Mouse (Mus musculus): ENCODE results near the gene Kctd12. TPM values are rescaled to one million over a fixed set of nuclear protein-coding genes. Genes with fewer than 3 reads are reported as not detected.

Kctd12 gene
- polyA plus RNA-seq (2015; fragmentation: Nextera tagmentation; extraction: Ambion mirVana): 8.9 and 9.0 TPM in 2 replicates

DNA sequence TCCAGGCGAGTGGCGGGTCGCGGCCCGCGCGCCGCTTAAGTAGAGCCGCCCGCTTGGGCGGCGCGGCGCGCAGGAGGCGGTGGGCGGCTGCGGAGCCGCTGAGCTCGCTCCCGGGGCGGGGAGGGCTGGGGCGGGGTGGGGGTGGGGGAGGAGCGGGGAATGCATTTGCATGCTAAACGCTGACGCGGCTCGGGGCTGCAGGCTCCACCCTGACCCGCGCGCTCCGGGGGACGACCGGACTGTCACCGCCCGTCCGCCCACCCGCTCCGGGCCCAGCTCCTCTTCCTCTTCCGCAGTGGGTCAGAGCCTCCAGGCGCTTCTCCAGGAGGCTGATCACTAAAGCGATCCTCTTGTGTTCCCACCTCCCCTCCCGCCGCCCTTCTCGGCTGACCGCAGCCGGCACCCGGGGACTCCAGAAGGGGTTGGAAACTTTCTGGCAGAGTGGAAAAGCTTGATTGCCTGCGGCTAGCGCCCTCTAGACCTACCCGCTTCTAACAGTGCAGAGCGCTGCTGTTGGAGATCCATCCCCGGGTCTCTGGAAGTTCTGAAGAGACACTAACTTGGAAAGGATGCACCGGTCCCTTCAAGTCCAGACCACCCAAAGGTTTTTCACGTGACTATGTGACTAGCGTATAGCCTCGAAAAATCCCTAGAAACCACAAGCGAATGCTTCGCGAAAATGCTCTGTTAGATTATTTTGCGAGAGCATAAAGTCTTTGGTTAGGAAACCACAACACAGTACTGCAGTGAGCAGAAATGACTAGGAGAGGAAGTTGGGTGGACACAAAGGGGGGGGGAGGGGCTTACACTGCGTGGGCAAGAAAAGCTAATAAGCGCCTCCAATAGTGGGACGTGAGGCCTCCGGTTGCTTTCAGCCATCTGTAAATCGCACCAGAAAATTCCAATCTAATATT lies at the start of gene Kctd12:
Kctd12 (minus strand) TSS at position 11 of the 914 bp plus-strand sequence.
- Histone ChIP-seq H3K9ac (replicated peaks; ENCODE audit: low read length) (peak within 1 kb of the TSS; percentile 73), H3K27me3 (ENCODE audit: insufficient read depth, low read length) (no peaks in the 10 kb centered on the region)
- WGBS: 2% methylated on average over 40 of the region's 66 CpGs

DNA sequence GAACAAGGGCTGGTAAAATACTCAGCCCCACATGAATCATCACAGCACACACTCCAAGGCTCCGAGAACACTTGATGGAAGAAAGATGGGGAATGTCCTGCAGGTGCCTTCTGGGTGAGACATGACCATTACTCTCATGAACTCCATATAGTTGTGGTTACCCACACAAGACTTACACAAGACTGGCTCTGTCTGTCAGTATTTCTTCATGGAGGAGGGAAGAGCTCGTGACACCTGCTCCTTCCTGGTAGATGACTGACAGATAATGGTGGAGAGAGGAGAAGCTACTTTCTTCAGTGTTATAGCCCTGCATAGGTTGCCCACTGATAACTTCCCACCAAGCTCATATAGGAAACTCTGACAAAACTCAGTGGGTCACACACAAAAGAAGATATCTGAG lies 46.8 kb upstream of the Kctd12 start:
- 86% methylated on average over 2 of the region's 2 CpGs for WGBS
- ATAC-seq (ENCODE audit: low FRiP score, low TSS enrichment): no peak
- Histone ChIP-seq H3K4me2 (replicated peaks; ENCODE audit: low read depth, low read length) (no peak overlapping the region), H3K9me3 (ENCODE audit: low read length) (no peaks in the 10 kb centered on the region), H3K36me3 (ENCODE audit: insufficient read depth, low read length) (no peaks in the 10 kb centered on the region), H3K4me3 (ENCODE audit: low read length) (no peak overlapping the region), H3K27me3 (ENCODE audit: insufficient read depth, low read length) (no peaks in the 10 kb centered on the region), H3K27ac (ENCODE audit: low read length) (no peak overlapping the region), H3K4me1 (ENCODE audit: insufficient read depth, low read length) (no peaks in the 10 kb centered on the region), H3K9ac (replicated peaks; ENCODE audit: low read length) (no peak overlapping the region)

More for the DNA sequence above, at the start of gene Kctd12:
- peak; percentile 96 for ATAC-seq (ENCODE audit: low FRiP score, low TSS enrichment)
- H3K9me3 ChIP-seq (ENCODE audit: low read length): no peaks in the 10 kb centered on the region
- H3K36me3 ChIP-seq (ENCODE audit: insufficient read depth, low read length): no peaks in the 10 kb centered on the region
- H3K4me2 ChIP-seq (replicated peaks; ENCODE audit: low read depth, low read length): peak within 1 kb of the TSS; percentile 85
- peak within 1 kb of the TSS; percentile 97 for H3K27ac ChIP-seq (ENCODE audit: low read length)
- peak within 1 kb of the TSS; percentile 68 for H3K4me3 ChIP-seq (ENCODE audit: low read length)
- 0 out of 2 replicates have a peak, but pooled peaks cover 8% of the 10 kb centered on the region for H3K4me1 ChIP-seq (ENCODE audit: insufficient read depth, low read length)

DNA sequence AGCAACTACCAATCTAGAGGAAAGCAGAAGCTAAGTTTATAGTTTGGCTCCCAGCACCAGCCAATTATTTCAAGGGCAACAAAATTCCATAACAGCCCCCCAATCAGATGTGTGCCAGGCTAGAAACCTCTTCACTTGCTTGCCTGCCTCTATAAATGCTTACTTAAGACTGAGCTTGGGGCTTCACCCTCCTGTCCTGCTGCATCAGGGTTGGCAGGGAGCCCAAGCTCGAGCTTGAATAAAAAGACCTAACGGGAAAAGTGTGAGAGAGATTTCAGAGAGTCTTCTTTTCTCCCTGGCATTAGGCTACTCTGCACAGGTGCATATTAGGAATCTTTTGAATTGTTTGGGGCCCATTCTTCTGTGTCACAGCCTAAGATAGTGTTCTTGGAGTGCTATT lies 37.6 kb upstream of the Kctd12 start:
- no peaks in the 10 kb centered on the region for H3K36me3 ChIP-seq (ENCODE audit: insufficient read depth, low read length)
- no peaks in the 10 kb centered on the region for H3K9me3 ChIP-seq (ENCODE audit: low read length)
- H3K9ac ChIP-seq (replicated peaks; ENCODE audit: low read length): no peak overlapping the region
- no peak overlapping the region for H3K4me2 ChIP-seq (replicated peaks; ENCODE audit: low read depth, low read length)
- no peak overlapping the region for H3K27ac ChIP-seq (ENCODE audit: low read length)
- 62% methylated on average over 2 of the region's 2 CpGs for WGBS
- no peak overlapping the region for H3K4me3 ChIP-seq (ENCODE audit: low read length)
- H3K4me1 ChIP-seq (ENCODE audit: insufficient read depth, low read length): no peaks in the 10 kb centered on the region
- ATAC-seq (ENCODE audit: low FRiP score, low TSS enrichment): no peak
- H3K27me3 ChIP-seq (ENCODE audit: insufficient read depth, low read length): no peaks in the 10 kb centered on the region

DNA sequence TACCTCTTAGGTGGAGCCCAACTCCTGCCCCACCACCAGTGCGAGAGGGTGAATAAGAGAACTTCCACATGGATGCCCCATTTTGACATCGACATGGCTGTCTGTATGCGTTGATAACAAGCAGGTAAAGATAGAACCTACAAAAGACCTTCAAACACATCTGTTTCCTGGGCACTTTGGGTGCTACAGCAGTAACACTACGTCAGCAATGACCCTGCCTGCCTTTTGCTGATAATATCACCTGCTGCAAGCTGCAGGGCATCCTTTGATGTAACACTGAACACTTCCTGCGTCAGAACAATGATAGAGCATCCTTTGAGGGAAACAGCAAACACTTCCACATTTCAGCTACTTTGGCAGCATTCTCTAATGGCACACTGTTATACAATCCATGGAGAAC lies 34.6 kb upstream of the Kctd12 start:
- no peak overlapping the region for H3K27ac ChIP-seq (ENCODE audit: low read length)
- 52% methylated on average over 5 of the region's 5 CpGs for WGBS
- H3K9me3 ChIP-seq (ENCODE audit: low read length): no peaks in the 10 kb centered on the region
- no peaks in the 10 kb centered on the region for H3K27me3 ChIP-seq (ENCODE audit: insufficient read depth, low read length)
- no peak overlapping the region for H3K4me2 ChIP-seq (replicated peaks; ENCODE audit: low read depth, low read length)
- no peak for ATAC-seq (ENCODE audit: low FRiP score, low TSS enrichment)
- H3K4me3 ChIP-seq (ENCODE audit: low read length): no peak overlapping the region
- no peak overlapping the region for H3K9ac ChIP-seq (replicated peaks; ENCODE audit: low read length)
- H3K36me3 ChIP-seq (ENCODE audit: insufficient read depth, low read length): no peaks in the 10 kb centered on the region
- no peaks in the 10 kb centered on the region for H3K4me1 ChIP-seq (ENCODE audit: insufficient read depth, low read length)

DNA sequence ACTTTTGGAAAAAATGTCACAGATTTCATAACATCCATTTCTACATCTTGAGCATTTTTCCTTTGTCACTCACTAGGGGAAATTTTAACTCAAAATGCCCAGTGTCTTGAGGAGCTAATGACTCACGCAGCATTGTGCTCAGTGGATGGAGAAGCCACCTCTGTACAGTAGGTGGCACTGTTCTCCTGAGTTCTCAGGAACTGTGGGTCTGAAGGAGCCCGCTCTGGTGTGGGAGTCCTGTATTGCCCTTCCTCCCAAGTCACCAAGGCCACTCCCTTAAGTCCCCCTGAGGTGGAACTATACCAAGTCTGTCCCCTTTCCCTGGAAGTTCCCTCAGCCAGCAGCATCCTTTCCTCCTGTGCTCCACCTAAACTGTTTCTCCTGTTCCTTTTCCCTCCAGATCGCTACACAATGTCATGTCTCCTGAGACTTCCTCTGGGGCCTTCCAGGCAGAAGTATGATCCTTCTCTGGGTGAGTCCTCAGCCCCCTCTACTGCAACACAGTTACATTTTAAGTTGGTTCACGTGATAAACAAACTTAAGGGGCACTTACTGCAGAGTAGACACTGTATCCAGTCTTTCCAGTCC lies 30.2 kb upstream of the Kctd12 start:
- H3K27me3 ChIP-seq (ENCODE audit: insufficient read depth, low read length): no peaks in the 10 kb centered on the region
- H3K27ac ChIP-seq (ENCODE audit: low read length): no peak overlapping the region
- H3K4me2 ChIP-seq (replicated peaks; ENCODE audit: low read depth, low read length): no peak overlapping the region
- no peak overlapping the region for H3K9ac ChIP-seq (replicated peaks; ENCODE audit: low read length)
- ATAC-seq (ENCODE audit: low FRiP score, low TSS enrichment): peak; percentile 96
- no peaks in the 10 kb centered on the region for H3K4me1 ChIP-seq (ENCODE audit: insufficient read depth, low read length)
- H3K36me3 ChIP-seq (ENCODE audit: insufficient read depth, low read length): no peaks in the 10 kb centered on the region
- H3K9me3 ChIP-seq (ENCODE audit: low read length): no peaks in the 10 kb centered on the region
- 29% methylated on average over 4 of the region's 4 CpGs for WGBS
- no peak overlapping the region for H3K4me3 ChIP-seq (ENCODE audit: low read length)

DNA sequence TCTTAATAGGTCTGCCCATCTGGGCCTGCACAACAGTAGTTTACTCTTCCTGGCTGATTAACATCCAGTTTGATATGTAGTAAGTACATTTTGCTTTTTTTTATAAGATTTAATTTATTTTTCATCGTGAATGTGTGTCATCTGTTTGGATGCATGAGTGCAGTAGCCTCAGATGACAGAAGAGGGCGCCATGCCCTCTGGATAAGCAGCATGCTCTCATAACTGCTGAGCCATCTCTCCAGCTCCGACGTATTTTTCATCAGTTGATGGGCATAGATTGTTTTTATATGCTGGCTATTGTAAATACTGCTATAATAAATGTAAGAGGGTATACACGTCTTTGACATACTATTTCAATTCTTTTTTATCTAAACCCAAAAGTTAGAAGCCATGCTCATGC lies 29.3 kb upstream of the Kctd12 start:
- H3K4me2 ChIP-seq (replicated peaks; ENCODE audit: low read depth, low read length): no peak overlapping the region
- no peak overlapping the region for H3K4me3 ChIP-seq (ENCODE audit: low read length)
- no peaks in the 10 kb centered on the region for H3K4me1 ChIP-seq (ENCODE audit: insufficient read depth, low read length)
- no peaks in the 10 kb centered on the region for H3K36me3 ChIP-seq (ENCODE audit: insufficient read depth, low read length)
- WGBS: 34% methylated on average over 5 of the region's 5 CpGs
- H3K27me3 ChIP-seq (ENCODE audit: insufficient read depth, low read length): no peaks in the 10 kb centered on the region
- no peak for ATAC-seq (ENCODE audit: low FRiP score, low TSS enrichment)
- H3K9me3 ChIP-seq (ENCODE audit: low read length): no peaks in the 10 kb centered on the region
- no peak overlapping the region for H3K9ac ChIP-seq (replicated peaks; ENCODE audit: low read length)
- H3K27ac ChIP-seq (ENCODE audit: low read length): no peak overlapping the region

DNA sequence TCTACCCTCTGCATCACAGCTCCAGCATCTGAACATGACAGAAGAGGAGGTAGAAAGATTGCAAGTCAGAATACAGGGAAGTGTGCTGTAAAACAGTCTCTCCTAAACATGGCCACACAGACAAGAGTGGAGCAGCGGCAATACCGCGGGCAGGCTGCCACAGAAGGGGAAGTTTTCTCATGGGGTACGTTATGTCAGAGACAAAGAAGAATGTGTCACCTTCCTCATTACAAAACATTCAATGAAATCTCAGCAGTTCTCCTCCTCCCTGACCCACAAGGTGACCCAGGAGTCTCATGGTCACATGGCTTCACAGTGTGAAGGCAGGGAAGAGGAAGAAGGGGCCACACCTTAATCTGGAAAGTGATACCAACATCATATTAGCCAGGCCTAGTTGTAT lies 25.3 kb upstream of the Kctd12 start:
- WGBS: 77% methylated on average over 4 of the region's 4 CpGs
- no peak for ATAC-seq (ENCODE audit: low FRiP score, low TSS enrichment)
- Histone ChIP-seq H3K27me3 (ENCODE audit: insufficient read depth, low read length) (no peaks in the 10 kb centered on the region), H3K36me3 (ENCODE audit: insufficient read depth, low read length) (no peaks in the 10 kb centered on the region), H3K9me3 (ENCODE audit: low read length) (no peaks in the 10 kb centered on the region), H3K27ac (ENCODE audit: low read length) (no peak overlapping the region), H3K4me1 (ENCODE audit: insufficient read depth, low read length) (no peaks in the 10 kb centered on the region), H3K4me2 (replicated peaks; ENCODE audit: low read depth, low read length) (no peak overlapping the region), H3K9ac (replicated peaks; ENCODE audit: low read length) (no peak overlapping the region), H3K4me3 (ENCODE audit: low read length) (no peak overlapping the region)

DNA sequence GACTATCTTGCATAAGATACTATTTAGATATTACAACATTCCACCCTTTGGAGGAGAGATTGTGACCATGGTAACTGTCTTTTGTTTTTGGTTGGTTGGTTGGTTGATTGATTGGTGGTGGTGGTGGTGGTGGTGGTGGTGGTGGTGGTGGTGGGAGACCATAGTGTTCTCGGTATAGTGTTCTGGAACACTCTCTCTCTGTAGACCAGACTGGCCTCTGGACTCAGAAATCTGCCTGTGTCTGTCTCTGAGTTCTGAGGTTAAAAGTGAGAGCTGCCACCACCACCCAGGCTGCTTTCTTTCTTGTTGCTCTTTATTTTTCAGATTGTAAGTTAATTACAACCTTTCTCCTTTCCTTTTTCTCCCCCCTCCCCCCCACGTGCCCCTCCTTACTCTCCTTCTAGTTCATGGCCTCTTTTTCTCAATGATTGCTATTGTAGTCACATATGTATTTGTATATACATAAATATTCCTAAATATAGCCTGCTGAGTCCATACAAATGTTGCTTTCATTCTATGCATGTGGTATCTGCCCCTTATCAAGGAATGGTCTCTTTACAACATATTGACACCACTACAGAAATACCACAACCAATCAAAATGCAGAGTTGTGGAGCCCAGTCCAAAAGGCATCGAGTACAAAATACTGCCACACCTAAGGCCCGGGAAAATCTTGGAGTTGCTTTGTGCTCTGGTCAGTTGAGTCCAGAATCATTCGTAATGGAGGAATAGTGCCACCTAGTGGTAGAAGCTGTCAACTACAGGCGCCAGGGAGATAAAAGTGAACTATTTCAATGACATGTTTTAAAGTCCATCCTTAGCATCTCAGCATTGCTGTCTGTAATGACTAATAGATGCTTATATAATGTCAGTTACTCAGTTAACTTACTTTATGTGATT lies 12.5 kb upstream of the Kctd12 start:
- no peak overlapping the region for H3K27ac ChIP-seq (ENCODE audit: low read length)
- H3K9ac ChIP-seq (replicated peaks; ENCODE audit: low read length): no peak overlapping the region
- 18% methylated on average over 6 of the region's 6 CpGs for WGBS
- peak; percentile 81 for ATAC-seq (ENCODE audit: low FRiP score, low TSS enrichment)
- H3K4me1 ChIP-seq (ENCODE audit: insufficient read depth, low read length): no peaks in the 10 kb centered on the region
- no peaks in the 10 kb centered on the region for H3K9me3 ChIP-seq (ENCODE audit: low read length)
- H3K27me3 ChIP-seq (ENCODE audit: insufficient read depth, low read length): no peaks in the 10 kb centered on the region
- no peaks in the 10 kb centered on the region for H3K36me3 ChIP-seq (ENCODE audit: insufficient read depth, low read length)
- H3K4me2 ChIP-seq (replicated peaks; ENCODE audit: low read depth, low read length): no peak overlapping the region
- no peak overlapping the region for H3K4me3 ChIP-seq (ENCODE audit: low read length)

DNA sequence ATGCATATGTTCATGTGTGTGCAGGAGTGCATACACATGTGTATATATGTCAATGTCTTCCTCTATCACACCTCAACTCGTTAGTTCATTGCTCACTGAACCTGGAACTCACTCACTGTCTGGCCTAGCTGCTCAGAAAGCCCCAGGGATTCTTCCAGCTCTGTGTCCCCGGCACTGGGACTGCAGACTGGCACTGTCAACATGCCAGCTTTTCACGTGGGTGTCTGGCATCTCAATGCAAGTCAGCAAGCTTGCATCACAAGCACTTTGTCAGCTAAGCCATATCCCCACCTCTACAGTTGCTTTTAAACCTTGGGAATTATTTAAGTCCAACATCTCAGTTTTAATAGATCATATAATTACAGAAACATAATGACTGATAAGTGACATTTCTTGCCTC lies 8.3 kb upstream of the Kctd12 start:
- Histone ChIP-seq H3K9me3 (ENCODE audit: low read length) (no peaks in the 10 kb centered on the region), H3K4me2 (replicated peaks; ENCODE audit: low read depth, low read length) (no peak overlapping the region), H3K4me1 (ENCODE audit: insufficient read depth, low read length) (no peaks in the 10 kb centered on the region), H3K9ac (replicated peaks; ENCODE audit: low read length) (no peak overlapping the region), H3K27ac (ENCODE audit: low read length) (no peak overlapping the region), H3K4me3 (ENCODE audit: low read length) (no peak overlapping the region), H3K27me3 (ENCODE audit: insufficient read depth, low read length) (no peaks in the 10 kb centered on the region), H3K36me3 (ENCODE audit: insufficient read depth, low read length) (no peaks in the 10 kb centered on the region)
- WGBS: 67% methylated on average over 3 of the region's 3 CpGs
- no peak for ATAC-seq (ENCODE audit: low FRiP score, low TSS enrichment)
